Mouse (Mus musculus) embryonic fibroblast, embryonic 13.5 days (primary cell): Measurements from ENCODE around the gene Sh3pxd2b.

Experiments used
- CTCF ChIP-seq: IDR thresholded peaks from 2 replicates; pipeline ENCODE4 v1.5.1; 2011; ENCODE audit warnings: mild to moderate bottlenecking, control low read depth, low read length, moderate library complexity, borderline replicate concordance; ENCODE audit not compliant: insufficient read depth
- POLR2A ChIP-seq: IDR thresholded peaks from 2 replicates; pipeline ENCODE4 v1.6.1; 2011; ENCODE audit warnings: low read depth, mild to moderate bottlenecking, control low read depth, low read length, moderate library complexity

DNA sequence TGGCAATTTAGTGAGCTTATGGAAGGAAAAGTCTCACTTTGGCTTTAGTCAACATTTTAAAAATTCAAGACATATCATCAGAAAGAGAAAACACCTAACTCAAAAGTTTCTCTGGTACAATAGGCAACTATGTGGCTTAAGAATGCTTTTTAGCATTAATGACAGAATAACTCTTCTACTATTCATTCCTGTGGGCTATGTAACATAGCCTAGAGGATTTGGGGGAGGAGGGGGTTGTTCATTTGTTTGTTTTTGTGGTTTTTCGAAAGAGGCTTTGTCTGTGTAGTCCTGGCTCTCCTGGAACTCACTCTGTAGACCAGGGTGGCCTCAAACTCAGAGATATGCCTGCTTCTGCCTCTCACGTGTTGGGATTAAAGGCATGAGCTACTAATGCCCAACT is 51.6 kb downstream of the Sh3pxd2b start:
- TF ChIP-seq CTCF (no peak), POLR2A (no peak)
